Mouse (Mus musculus): ENCODE measurements around the gene Dcaf7.

DNA sequence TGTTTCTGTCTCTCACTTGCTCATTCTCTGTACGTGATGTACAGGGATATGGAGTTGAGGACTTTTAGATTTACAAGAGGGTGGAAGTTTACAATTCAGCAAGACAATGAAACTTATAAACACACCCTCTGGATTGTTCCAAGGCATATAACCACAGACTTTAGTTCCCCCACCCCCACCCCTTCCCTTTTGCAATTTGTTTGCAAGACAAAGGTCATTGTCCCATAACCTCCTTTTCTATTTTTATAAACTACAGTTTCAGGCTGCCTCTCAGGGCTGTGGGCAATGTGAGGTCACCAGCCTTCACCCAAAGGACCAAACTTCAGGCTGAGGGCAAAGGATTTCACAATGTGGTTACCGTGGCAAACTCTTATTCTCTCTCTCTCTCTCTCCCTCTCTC, 46.4 kb upstream of the Dcaf7 start:
- TF ChIP-seq CTCF (IDR thresholded peaks at IDR 0.05; ENCODE audit: extremely low read depth, insufficient read length, insufficient replicate concordance, low read depth, low read length) (no peak), POLR2A (IDR thresholded peaks at IDR 0.05; ENCODE audit: low read depth, low read length) (no peak)
